Mouse (Mus musculus) intestine, postnatal 0 days (tissue): Measurements from ENCODE around the gene D430041D05Rik. TPM values are rescaled to one million over a fixed set of nuclear protein-coding genes. Genes with fewer than 3 reads are reported as not detected.
A peak's percentile ranks its signal among the peaks of the same experiment; 100 is the strongest.

Experiments
- ATAC-seq: fragments of 200-750 bp; cut with Nextera tagmentation; 2 replicates; pipeline ENCODE4 v1.8.0; 2017; ENCODE audit warnings: mild to moderate bottlenecking, moderate TSS enrichment, moderate library complexity
- H3K27ac ChIP-seq: fragments of 300-500 bp; sonication (generic); 2 replicates; pipeline ENCODE4 v1.5.1; 2014; ENCODE audit warnings: mild to moderate bottlenecking, low read depth, low read length, moderate library complexity
- H3K27me3 ChIP-seq: fragments of 300-500 bp; sonication (generic); replicated peaks from 2 replicates; pipeline ENCODE4 v1.6.1; 2014; ENCODE audit warnings: low read length, mixed read lengths; ENCODE audit not compliant: control insufficient read depth, insufficient read depth
- H3K36me3 ChIP-seq: fragments of 300-500 bp; sonication (generic); 2 replicates; pipeline ENCODE4 v1.6.1; 2014; ENCODE audit warnings: mild to moderate bottlenecking, moderate library complexity; ENCODE audit not compliant: control insufficient read depth, insufficient read depth
- H3K4me1 ChIP-seq: fragments of 300-500 bp; sonication (generic); replicated peaks from 2 replicates; pipeline ENCODE4 v1.6.1; 2014; ENCODE audit warnings: antibody characterized with exemption, low read length, mixed read lengths; ENCODE audit not compliant: control insufficient read depth, insufficient read depth
- H3K4me2 ChIP-seq: fragments of 300-500 bp; sonication (generic); replicated peaks from 2 replicates; pipeline ENCODE4 v1.6.1; 2014; ENCODE audit warnings: low read depth, mild to moderate bottlenecking, moderate library complexity
- H3K4me3 ChIP-seq: fragments of 300-500 bp; sonication (generic); 2 replicates; pipeline ENCODE4 v1.5.1; 2014; ENCODE audit warnings: low read depth, low read length
- H3K9ac ChIP-seq: fragments of 300-500 bp; sonication (generic); 2 replicates; pipeline ENCODE4 v1.6.1; 2014; ENCODE audit warnings: mild to moderate bottlenecking, low read depth, low read length
- H3K9me3 ChIP-seq: fragments of 300-500 bp; sonication (generic); 2 replicates; pipeline ENCODE4 v1.6.1; 2016; ENCODE audit warnings: mixed run types; ENCODE audit not compliant: control insufficient read depth
- CTCF ChIP-seq: sonication (generic); IDR thresholded peaks from 2 replicates; pipeline ENCODE4 v1.5.1; 2016; ENCODE audit warnings: low read depth, mild to moderate bottlenecking, control low read depth, antibody characterized with exemption, moderate library complexity
- WGBS: fragments of 180-500 bp; shearing (Covaris S2); extraction: QIAGEN DNeasy Blood & Tissue Kit; methylation state at CpG from one replicate; pipeline ENCODE4 v1.1.7; 2014; 5-methylcytosine and 5-hydroxymethylcytosine counted together
- polyA plus RNA-seq: library from polyadenylated mRNA; unstranded; fragments of >200 nt; fragmentation: Nextera tagmentation; extraction: Ambion mirVana; gene quantifications from 2 replicates; pipeline ENCODE4 v1.2.1, GENCODE M21; 2015

Gene D430041D05Rik
- 0.05 and 0.07 TPM in 2 replicates for polyA plus RNA-seq

GRCm38 (mm10) chr2:104410963-104411545, at the start of gene D430041D05Rik:
Gene D430041D05Rik (minus strand): TSS chr2:104411013.
- Histone ChIP-seq H3K36me3 (no peaks in the 10 kb centered on the region), H3K27me3 (peaks cover 44% of the 10 kb centered on the region), H3K4me1 (no peaks in the 10 kb centered on the region), H3K4me3 (peak within 1 kb of the TSS; percentile 51), H3K9ac (no peak within 1 kb of the TSS), H3K27ac (no peak within 1 kb of the TSS), H3K9me3 (no peaks in the 10 kb centered on the region), H3K4me2 (peak within 1 kb of the TSS; percentile 90)
- no peak for TF ChIP-seq CTCF
- WGBS = 54% methylated on average over 4 of the region's 4 CpGs
- no peak for ATAC-seq

GRCm38 (mm10) chr2:104460021-104460420, 49.2 kb upstream of the D430041D05Rik start:
- H3K4me1 ChIP-seq = 0 out of 2 replicates have a peak, but pooled peaks cover 2% of the 10 kb centered on the region
- no peak for ATAC-seq
- no peaks in the 10 kb centered on the region for H3K9me3 ChIP-seq
- no peak overlapping the region for H3K27ac ChIP-seq
- H3K4me3 ChIP-seq = no peak overlapping the region
- WGBS = 26% methylated on average over 3 of the region's 3 CpGs
- no peaks in the 10 kb centered on the region for H3K27me3 ChIP-seq
- no peaks in the 10 kb centered on the region for H3K36me3 ChIP-seq
- no peak overlapping the region for H3K9ac ChIP-seq
- no peak for TF ChIP-seq CTCF
- no peak overlapping the region for H3K4me2 ChIP-seq

GRCm38 (mm10) chr2:104458569-104459332, 47.9 kb upstream of the D430041D05Rik start:
- ATAC-seq = no peak
- no peak for TF ChIP-seq CTCF
- H3K27me3 ChIP-seq = no peaks in the 10 kb centered on the region
- H3K9me3 ChIP-seq = no peaks in the 10 kb centered on the region
- no peak overlapping the region for H3K4me3 ChIP-seq
- H3K9ac ChIP-seq = no peak overlapping the region
- 0 out of 2 replicates have a peak, but pooled peaks cover 2% of the 10 kb centered on the region for H3K4me1 ChIP-seq
- WGBS = 82% methylated on average over 8 of the region's 8 CpGs
- no peaks in the 10 kb centered on the region for H3K36me3 ChIP-seq
- no peak overlapping the region for H3K4me2 ChIP-seq
- H3K27ac ChIP-seq = no peak overlapping the region

GRCm38 (mm10) chr2:104457106-104457505, 46.3 kb upstream of the D430041D05Rik start:
- Histone ChIP-seq H3K9ac (no peak overlapping the region), H3K4me2 (no peak overlapping the region), H3K36me3 (no peaks in the 10 kb centered on the region), H3K27me3 (no peaks in the 10 kb centered on the region), H3K4me1 (0 out of 2 replicates have a peak, but pooled peaks cover 2% of the 10 kb centered on the region), H3K9me3 (no peaks in the 10 kb centered on the region), H3K27ac (no peak overlapping the region), H3K4me3 (no peak overlapping the region)
- 76% methylated on average over 3 of the region's 3 CpGs for WGBS
- TF ChIP-seq CTCF = no peak
- no peak for ATAC-seq

DNA sequence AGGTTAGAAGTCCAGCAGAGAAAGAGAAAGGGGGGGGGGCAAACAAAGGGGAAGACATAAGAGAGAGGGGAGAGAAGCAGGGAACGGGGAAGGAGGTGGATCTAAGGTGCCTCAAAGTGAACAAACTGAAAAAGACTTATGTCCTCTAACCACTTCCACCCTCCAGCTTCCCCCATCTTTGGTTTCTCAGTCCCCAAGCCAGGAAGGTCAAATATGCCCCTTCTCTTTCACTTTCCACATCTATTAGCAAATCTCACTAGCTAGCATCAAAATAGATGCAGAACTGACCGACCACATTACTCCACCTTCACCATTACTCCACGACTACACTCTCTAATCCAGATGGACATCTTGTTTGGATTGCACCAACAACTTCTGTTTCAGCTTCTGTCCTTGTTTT, 39.9 kb upstream of the D430041D05Rik start:
- H3K9me3 ChIP-seq = no peaks in the 10 kb centered on the region
- ATAC-seq = no peak
- no peak overlapping the region for H3K27ac ChIP-seq
- no peaks in the 10 kb centered on the region for H3K27me3 ChIP-seq
- H3K4me1 ChIP-seq = no peaks in the 10 kb centered on the region
- no peak for TF ChIP-seq CTCF
- H3K36me3 ChIP-seq = no peaks in the 10 kb centered on the region
- no peak overlapping the region for H3K4me2 ChIP-seq
- no peak overlapping the region for H3K9ac ChIP-seq
- no peak overlapping the region for H3K4me3 ChIP-seq
- WGBS = 61% methylated on average over 3 of the region's 3 CpGs

GRCm38 (mm10) chr2:104449191-104449590, 38.4 kb upstream of the D430041D05Rik start:
- TF ChIP-seq CTCF = no peak
- H3K4me2 ChIP-seq = no peak overlapping the region
- no peak overlapping the region for H3K9ac ChIP-seq
- no peak overlapping the region for H3K4me3 ChIP-seq
- H3K36me3 ChIP-seq = no peaks in the 10 kb centered on the region
- H3K9me3 ChIP-seq = no peaks in the 10 kb centered on the region
- ATAC-seq = no peak
- H3K4me1 ChIP-seq = no peaks in the 10 kb centered on the region
- no peaks in the 10 kb centered on the region for H3K27me3 ChIP-seq
- 76% methylated on average over 1 of the region's 1 CpGs for WGBS
- H3K27ac ChIP-seq = no peak overlapping the region
